24 mouse cellular contexts compared by ENCODE assay signal in genomic region chr11:118851391-118851790, GRCm38 (mm10).
A peak's percentile ranks its signal among the peaks of the same experiment; 100 is the strongest.
DNase-seq lines count a peak whose midpoint lies in the region; ATAC-seq lines count a peak whose summit lies in the region.
"Had no signal": no experiment of that assay in that cellular context is flagged by ENCODE, and none has a peak within 500 bp of the region (broad histone marks: within the 10 kb centered on the region; RNA-seq: fewer than 3 reads in every experiment).

No protein-coding gene starts in this region.

- no peak overlapping the region for H3K4me2 ChIP-seq in forebrain, embryonic 16.5 days (ENCODE audit: low read length)
- H3K4me2 ChIP-seq: hindbrain, embryonic 15.5 days; limb, embryonic 13.5 days; liver, embryonic 12.5 days; midbrain, embryonic 11.5 days; neural tube, embryonic 15.5 days had no signal

- H3K27ac ChIP-seq in forebrain, embryonic 16.5 days (ENCODE audit: low read length): no peak overlapping the region
- H3K27ac ChIP-seq: forebrain, embryonic 10.5 days; heart, embryonic 10.5 days; hindbrain, embryonic 15.5 days; kidney, postnatal 0 days; limb, embryonic 13.5 days; liver, embryonic 12.5 days; neural tube, embryonic 15.5 days had no signal

- H3K4me1 ChIP-seq in forebrain, embryonic 16.5 days (replicated peaks; ENCODE audit: control insufficient read depth, insufficient read depth, low read length): peaks cover 12% of the 10 kb centered on the region; the same call in 1 of the 2 replicates
- H3K4me1 ChIP-seq: forebrain, embryonic 10.5 days; limb, embryonic 13.5 days; liver, embryonic 12.5 days had no signal

- 73% methylated on average over 6 of the region's 6 CpGs for WGBS in forebrain, embryonic 16.5 days

- H3K4me3 ChIP-seq in forebrain, embryonic 16.5 days (replicated peaks; ENCODE audit: low read length): no peak overlapping the region
- H3K4me3 ChIP-seq: forebrain, embryonic 10.5 days; heart, embryonic 10.5 days; hindbrain, embryonic 15.5 days; limb, embryonic 13.5 days; liver, embryonic 12.5 days; neural tube, embryonic 15.5 days had no signal

- H3K36me3 ChIP-seq in forebrain, embryonic 16.5 days (ENCODE audit: control insufficient read depth, insufficient read depth): no peaks in the 10 kb centered on the region
- H3K36me3 ChIP-seq: forebrain, embryonic 10.5 days; G1E; heart, embryonic 10.5 days; hindbrain, embryonic 15.5 days; limb, embryonic 13.5 days; liver, embryonic 12.5 days; neural tube, embryonic 15.5 days had no signal

- no peak for DNase-seq in frontal cortex, postnatal 36 days (ENCODE audit: low spot score in 2 of 2)
- DNase-seq in urinary bladder, postnatal 25 days (ENCODE audit: low spot score): peak; percentile 5
- DNase-seq in urinary bladder, postnatal 10 days (ENCODE audit: low spot score): no peak
- DNase-seq in cerebellum, postnatal 36 days: peak; percentile 60 to 71
- no peak for DNase-seq in retina, embryonic 14.5 days (ENCODE audit: low spot score)
- DNase-seq: adrenal gland, adult 2 months; B cell, adult 2 months; forebrain, postnatal 0 days; kidney, adult 2 months; lung, adult 18-20 months; lung, postnatal 10 days; right cerebral cortex, postnatal 14 days had no signal

- H3K9me3 ChIP-seq in forebrain, embryonic 16.5 days (ENCODE audit: control insufficient read depth, low read length): no peaks in the 10 kb centered on the region
- H3K9me3 ChIP-seq: forebrain, embryonic 10.5 days; heart, embryonic 10.5 days; hindbrain, embryonic 15.5 days; limb, embryonic 13.5 days; liver, embryonic 12.5 days; neural tube, embryonic 15.5 days had no signal

- H3K27me3 ChIP-seq in forebrain, embryonic 16.5 days (replicated peaks; ENCODE audit: control insufficient read depth, insufficient read depth, low read length): no peaks in the 10 kb centered on the region
- H3K27me3 ChIP-seq: hindbrain, embryonic 15.5 days; limb, embryonic 13.5 days; liver, embryonic 12.5 days; neural tube, embryonic 15.5 days; Patski had no signal

- H3K9ac ChIP-seq in forebrain, embryonic 16.5 days (replicated peaks; ENCODE audit: low read depth, low read length): no peak overlapping the region
- H3K9ac ChIP-seq: forebrain, postnatal 0 days; hindbrain, embryonic 15.5 days; limb, embryonic 13.5 days; liver, embryonic 12.5 days; neural tube, embryonic 15.5 days had no signal

- peak; percentile 15; the same call in 1 of the 2 replicates for ATAC-seq in frontal cortex, adult (ENCODE audit: low TSS enrichment)
- no peak for ATAC-seq in forebrain, embryonic 16.5 days
- ATAC-seq: forebrain, postnatal 0 days; liver, embryonic 12.5 days; Patski had no signal

Comparison
In these comparisons a context has a peak if more than half of its experiments do, and no peak if none do; other contexts are left out.
1. DNase-seq: peak in urinary bladder, postnatal 25 days (single experiment) and cerebellum, postnatal 36 days (2 of 2); none in frontal cortex, postnatal 36 days (0 of 2), urinary bladder, postnatal 10 days (single experiment) and retina, embryonic 14.5 days (single experiment).